Mouse (Mus musculus) adrenal gland, postnatal 14 days (tissue): Measurements from ENCODE around the gene Ogfrl1. TPM values are rescaled to one million over a fixed set of nuclear protein-coding genes. Genes with fewer than 3 reads are reported as not detected.

Experiments
- DNase-seq: peaks from one replicate; pipeline ENCODE4 v3.0.0; 2021; ENCODE audit warnings: mixed read lengths
- total RNA-seq: library from RNA; stranded (reverse); gene quantifications from 2 replicates; pipeline ENCODE4 v1.2.3, GENCODE M21; 2021

The Ogfrl1 gene
- total RNA-seq, 1 experiment from 2014 or later, result 6.1 TPM

DNA sequence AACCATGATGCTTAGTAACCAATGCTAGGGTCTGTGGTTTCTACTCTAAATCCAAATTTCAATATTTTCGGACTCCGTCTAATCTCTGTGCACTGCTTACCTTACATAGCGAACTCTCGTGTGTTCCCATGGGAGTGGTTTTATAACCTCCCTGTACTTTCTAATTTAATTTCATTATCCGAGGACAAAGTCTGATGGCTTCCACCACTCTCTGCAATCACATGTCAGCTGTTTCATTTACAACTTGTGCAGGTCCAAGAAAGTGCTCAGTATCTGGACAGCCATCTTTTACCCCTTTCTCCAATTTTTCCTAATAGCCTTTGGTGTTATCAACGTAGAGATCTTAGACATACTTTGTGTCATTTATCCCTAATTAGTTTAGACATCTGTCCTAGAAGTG is 44.7 kb downstream of the Ogfrl1 start:
- DNase-seq, result no peak

DNA sequence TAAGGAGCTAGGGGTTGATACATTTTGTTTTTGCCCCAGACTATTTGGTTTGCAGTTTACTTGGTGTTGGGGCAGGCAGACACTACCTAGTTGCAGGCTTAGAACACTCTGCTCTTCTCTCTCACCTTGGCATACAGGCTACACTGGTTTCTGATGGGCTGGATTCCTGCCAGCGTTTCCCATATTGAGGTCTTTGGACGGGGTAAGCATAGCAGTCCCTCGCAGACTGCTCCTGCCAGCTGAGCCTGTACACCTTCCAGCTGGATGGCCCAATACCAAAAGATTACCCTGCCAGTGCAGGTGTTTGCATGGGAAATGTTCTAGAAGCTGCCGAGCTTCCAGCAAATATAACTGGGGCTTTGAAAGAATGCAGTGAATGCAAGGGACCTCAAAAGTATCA is 45.8 kb downstream of the Ogfrl1 start:
- no peak for DNase-seq

DNA sequence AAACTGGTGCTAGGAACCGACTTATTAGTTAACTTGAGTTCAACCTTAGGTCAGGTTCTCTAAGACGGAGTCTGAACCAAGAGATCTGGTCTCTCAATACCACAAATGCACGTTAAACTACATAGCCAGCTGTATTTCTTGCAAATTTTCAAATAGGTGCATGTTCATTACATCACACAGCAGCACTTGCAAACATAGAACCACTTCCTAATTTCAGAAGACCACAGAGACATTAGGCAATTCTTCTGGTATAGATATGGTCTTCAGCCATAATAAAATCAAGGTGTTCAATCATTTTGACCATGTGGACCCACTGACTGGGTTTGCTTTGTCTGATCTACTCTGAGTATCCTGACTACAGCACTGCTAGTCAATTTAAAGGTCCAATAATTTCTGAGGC is 51.9 kb downstream of the Ogfrl1 start:
- no peak for DNase-seq

DNA sequence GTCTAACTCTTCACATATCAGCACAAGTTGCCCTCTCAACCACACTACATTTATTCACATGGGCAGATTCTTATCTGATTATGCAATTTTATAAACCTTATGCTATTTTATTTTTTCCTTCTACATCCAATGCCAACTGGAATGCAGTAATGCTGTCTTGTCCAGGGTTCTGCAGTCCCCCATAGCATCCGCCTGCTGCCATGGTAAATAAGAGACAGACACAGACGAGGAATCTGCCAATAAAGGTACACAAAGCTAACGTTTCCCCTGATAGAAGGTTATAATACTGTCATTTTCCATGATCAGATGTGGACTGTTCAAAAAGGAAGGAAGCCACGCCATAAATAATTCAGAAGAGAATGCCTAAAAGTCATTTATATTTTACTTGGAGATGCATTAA is 54.7 kb downstream of the Ogfrl1 start:
- no peak for DNase-seq

DNA sequence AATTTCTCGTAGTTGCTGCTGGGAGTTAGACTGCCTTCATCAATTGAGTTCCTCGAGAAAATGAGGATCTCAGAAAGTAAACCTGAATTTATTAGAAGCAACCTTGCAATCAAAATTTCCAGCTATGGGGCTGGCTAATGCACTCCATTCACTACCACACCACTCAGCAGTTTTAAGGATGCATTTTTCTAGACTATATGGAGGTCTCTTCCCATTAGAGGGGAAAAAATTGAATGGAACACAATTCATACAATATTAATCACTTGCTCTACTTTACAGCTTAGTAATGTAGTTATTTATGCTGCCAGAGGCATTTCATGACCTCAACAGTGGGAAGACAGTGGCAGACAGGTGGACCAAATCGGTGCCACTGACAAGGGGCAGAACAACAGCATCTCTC is 55.3 kb downstream of the Ogfrl1 start:
- DNase-seq, result no peak

DNA sequence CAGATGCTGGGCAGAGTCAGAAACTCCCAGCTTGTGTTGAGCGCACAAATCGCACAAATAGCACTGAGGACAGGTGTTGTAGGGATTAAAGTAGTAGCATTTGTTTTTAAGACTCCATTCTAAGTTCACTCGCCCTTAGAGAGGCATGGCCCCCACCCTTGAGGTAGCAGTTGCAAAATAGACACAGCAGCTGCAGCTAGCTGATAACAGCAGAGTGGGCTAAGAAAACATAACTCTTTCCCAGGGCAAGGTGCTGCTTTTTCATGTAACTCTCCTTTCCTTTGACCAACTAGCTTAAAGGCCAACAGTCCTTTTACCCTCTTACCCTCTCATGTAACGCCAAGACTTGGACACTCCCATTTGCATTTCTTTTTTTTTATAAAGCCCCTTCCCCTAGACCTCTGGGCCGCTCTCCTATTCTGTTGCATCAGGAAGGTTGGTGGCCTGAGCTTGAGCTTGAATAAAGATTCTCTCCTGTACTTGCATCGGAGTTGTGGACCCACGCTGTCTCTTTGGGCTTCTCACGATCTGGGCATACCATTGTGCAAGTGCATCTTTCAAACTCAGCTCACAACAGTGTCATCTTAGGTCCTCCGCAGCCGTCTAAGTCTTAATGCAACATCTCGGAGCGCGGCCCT is 61.7 kb downstream of the Ogfrl1 start:
- no peak for DNase-seq

DNA sequence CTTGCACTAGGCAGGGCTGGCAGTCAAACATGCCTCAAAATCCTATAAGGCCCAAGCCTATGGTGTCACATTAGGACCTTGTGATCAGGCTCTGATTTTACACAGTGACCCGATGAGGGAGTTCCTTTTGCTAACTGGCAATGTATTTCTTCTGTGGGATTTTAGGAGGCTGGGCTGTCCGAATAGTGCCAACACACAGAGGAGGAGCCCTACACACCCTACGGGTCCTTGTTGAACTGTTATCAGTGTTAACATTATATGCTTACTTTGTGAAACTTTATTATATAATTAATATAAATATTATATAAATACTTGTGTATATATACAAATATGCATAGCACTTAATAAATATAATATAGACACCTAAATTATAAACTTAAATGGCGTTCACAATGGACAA is 62.5 kb downstream of the Ogfrl1 start:
- DNase-seq, result no peak

DNA sequence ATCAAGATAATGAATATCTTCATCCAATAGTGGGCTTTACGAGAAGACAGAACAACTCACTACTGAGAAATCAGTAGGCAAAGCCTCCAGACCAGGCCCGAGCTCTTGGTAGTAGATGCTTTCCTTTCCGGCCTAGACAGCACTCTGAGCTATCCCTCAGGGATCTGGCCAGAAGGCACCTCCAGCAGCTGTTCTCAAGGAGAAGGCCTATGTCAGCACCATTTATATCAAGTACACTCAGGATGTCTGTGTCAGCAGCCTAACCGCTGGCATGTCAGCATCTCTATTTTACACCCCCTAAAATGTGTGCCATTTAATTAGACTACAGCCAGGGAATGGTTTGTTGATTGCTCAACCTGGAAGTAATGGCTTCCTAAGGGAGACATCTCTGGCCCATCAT is 65.4 kb downstream of the Ogfrl1 start:
- DNase-seq, result no peak

DNA sequence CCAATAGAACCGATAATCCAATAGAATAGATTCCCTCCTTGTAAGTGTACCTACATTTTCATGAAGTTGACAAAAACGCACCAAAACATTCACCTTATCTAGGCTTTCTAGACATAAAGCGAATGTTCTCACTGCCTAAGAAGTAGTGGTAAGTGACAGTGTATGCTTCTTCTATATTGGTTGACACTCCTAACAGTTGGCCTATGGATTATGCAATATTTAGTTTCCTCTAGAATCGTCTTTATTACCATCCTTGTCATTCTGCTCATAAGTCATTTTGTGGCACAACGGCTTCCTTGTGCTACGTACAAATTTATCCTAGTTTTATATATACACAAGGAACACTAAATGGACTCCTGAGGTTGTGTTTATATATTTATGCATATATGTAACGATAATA is 72.4 kb downstream of the Ogfrl1 start:
- no peak for DNase-seq

DNA sequence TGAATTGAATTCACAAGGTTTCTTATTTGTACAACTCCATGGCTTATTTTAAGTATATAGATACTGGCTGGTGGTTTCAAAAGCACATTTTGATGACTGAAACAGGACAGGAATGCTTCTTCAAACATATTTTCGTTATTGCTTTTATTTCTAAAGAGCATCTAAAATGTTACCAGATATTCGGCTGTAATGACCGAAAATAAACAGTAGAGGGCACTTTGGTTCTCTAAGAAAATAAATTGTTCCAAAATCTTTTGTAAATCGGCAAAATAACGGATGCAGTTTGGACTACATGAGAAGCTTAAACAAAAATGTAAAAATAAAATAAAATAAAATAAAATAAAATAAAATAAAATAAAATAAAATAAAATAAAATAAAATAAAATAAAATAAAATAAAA is 73.3 kb downstream of the Ogfrl1 start:
- DNase-seq, result no peak

DNA sequence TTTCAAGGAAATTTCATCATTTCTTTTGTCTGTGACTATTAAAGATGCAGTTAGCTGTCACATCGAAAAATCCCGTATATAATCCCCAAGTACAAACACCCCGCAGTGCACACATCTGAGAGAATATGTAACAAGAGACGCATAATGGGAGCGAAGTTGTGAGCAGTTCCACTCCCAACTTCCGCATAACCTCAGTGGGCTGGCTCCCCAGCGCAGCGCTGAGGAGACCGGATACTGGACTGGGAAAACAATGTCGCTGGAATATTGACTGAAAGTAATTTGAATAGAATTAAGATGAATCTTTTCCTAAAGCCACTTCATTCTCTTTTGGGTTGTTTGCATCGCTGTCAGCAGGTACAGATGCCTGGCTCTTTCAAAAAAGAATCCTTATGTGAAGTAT is 74.3 kb downstream of the Ogfrl1 start:
- DNase-seq, result no peak

DNA sequence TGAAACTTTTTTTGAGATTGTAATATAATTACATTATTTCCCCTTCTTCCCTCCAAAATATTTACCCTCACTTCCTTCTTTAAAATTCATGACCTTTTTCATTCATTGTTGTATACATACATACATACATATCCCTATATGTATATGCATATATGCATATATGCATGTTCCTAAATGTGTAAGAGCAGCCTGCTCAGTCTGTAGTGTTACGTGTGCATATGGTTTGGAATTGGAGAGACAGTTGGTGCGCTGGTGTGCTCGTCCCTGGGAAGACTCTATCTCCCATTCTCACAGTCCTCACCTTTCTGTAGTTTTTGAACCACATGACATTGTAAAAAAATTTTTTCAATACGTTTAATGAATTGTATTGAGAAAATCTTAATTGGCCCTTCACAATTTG is 75.4 kb downstream of the Ogfrl1 start:
- no peak for DNase-seq

DNA sequence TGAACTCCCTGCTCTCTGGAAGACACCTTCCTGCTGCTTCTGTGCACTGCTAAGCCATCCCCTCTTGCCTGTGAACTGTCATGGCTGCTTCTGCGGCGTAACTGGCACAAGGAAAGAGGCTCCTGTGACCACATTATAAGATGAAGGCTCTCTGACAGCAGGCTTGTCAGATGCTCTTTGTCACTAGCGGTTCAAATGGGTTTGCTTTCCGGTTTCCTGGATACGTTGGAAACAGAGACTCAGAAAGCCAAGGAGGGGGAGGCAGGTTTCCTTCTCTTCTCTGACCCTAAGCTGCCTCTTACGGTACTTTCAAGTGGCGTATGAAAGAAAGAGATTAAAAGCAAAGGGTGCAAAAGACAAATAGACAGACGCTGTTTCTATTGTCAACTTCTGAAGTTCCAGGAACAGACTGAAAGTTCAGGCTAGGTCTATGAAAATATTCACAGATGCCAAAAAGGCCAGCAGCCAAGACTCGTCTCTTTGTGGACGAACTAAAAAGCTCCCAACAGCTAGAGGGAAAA is 76.2 kb downstream of the Ogfrl1 start:
- peak; percentile 21 for DNase-seq

DNA sequence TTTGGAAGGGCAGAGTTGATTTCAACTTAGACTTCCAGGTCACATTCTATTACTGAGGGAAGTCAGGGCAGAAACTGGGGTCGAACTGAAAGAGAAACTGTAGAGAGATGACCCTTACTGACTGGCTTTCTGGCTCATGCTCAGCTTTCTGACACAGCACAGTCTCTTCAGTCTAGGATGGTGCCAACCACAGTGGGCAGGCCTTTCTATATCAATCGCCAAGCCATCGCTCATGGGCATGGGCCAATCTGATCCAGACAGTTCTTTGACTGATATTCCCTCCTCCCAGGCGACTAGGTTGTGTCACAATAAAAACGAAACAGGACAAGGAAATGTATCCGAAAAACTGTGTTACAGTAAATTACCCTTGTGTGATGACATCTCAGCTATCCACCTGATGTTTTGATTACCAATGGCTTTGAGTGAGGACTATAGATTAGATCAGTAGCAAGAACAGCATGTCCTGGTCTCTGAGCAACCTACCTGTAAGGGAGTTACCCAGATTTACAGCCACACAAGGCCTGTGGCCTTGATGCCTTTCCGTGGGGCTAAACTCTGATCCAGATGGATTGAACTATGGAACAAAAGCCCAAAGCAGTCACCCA is 76.9 kb downstream of the Ogfrl1 start:
- DNase-seq, result no peak
